Mouse (Mus musculus) retina, adult 2 months (tissue): ENCODE data around the gene Rbm31y.
"Not testable (repeated sequence)": the region's sequence is repeated elsewhere in the genome, so short reads cannot be mapped to it uniquely, and the experiment has no call there.

ENCODE experiments used
- DNase-seq: peaks from one replicate; pipeline ENCODE4 v3.0.0-alpha.2; 2012; ENCODE audit warnings: low read depth, low spot score

The Rbm31y gene

GRCm38 (mm10) chrY:17400461-17400860 is at the start of gene Rbm31y:
Gene Rbm31y, plus strand, starts transcription at chrY:17400761.
- not testable (repeated sequence) for DNase-seq
